Mouse (Mus musculus): Measurements from ENCODE around the gene Fhit. TPM values are rescaled to one million over a fixed set of nuclear protein-coding genes. Genes with fewer than 3 reads are reported as not detected.

Fhit gene
- total RNA-seq, 1 experiment from 2014 or later = not detected

Other genes with a start within 250 kb of the Fhit start
- not detected in 3 replicates for gene Gm3839, start 194.7 kb upstream of the Fhit start, total RNA-seq (2017)

Measured in monocyte, adult 5-6 weeks (primary cell).